Mouse (Mus musculus) lung, postnatal 36 days (tissue): ENCODE results near the gene Sort1.
"Not testable (repeated sequence)": the region's sequence is repeated elsewhere in the genome, so short reads cannot be mapped to it uniquely, and the experiment has no call there.

Source experiments
- DNase-seq: peaks from one replicate; pipeline ENCODE4 v3.0.0; 2022; ENCODE audit warnings: mixed read lengths

Gene Sort1

DNA sequence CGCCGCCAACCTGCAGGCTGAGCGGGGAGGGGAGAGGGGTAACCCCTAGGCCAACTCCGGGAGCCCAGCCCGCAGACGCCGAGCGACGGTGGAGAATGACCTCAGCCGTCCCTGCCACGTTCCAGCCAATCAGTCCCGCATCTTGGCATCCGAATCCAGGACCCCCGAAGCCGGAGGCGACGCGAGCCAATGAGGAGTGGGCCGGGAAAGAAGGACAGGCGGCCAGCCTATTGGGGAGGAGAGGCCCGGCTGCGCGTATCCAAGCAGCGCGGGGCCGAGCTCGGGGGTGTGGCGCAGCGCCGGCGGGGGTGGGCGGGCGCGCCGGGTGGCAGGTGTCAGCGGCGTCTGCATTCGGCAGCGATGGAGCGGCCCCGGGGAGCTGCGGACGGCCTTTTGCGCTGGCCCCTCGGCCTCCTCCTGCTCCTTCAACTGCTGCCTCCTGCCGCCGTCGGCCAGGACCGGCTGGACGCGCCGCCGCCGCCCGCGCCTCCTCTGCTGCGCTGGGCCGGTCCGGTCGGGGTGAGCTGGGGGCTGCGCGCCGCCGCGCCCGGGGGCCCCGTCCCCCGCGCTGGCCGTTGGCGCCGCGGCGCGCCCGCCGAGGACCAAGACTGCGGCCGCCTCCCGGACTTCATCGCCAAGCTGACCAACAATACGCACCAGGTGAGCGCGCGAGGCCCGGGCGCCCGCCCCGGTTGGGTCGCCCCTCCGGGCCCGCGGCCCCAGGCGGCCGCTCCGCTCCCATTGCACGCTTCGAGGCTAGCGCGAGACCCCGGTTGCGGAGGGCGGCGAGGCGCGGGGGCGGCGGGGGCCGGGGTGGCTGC, at the start of gene Sort1:
Gene Sort1 (plus strand): TSS at position 302 of the 821 bp plus-strand sequence.
- DNase-seq: peak; percentile 89

DNA sequence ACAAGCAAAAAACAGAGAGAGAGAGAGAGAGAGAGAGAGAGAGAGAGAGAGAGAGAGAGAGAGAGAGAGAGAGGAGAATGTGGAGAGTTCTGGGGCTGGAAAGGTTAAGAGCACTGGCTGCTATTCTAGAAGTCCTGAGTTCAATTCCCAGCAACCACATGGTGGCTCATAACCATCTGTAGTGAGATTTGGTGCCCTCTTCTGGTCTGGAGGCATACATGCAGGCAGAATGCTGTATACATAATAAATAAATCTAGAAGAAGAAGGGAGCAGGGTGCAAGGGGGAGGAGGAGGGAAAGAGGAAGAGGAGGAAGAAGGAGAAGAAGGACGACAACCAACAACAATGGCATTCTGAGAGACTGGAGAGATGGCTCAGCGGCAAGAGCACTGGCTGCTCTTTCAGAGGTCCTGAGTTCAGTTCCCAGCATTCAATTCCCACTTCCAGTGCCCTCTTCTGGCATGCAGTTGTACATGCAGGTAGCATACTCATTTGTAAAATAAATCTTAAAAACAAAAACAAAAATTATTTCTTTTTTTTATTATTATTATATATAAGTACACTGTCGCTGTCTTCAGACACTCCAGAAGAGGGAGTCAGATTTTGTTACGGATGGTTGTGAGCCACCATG, 46.3 kb upstream of the Sort1 start:
- DNase-seq: not testable (repeated sequence)

DNA sequence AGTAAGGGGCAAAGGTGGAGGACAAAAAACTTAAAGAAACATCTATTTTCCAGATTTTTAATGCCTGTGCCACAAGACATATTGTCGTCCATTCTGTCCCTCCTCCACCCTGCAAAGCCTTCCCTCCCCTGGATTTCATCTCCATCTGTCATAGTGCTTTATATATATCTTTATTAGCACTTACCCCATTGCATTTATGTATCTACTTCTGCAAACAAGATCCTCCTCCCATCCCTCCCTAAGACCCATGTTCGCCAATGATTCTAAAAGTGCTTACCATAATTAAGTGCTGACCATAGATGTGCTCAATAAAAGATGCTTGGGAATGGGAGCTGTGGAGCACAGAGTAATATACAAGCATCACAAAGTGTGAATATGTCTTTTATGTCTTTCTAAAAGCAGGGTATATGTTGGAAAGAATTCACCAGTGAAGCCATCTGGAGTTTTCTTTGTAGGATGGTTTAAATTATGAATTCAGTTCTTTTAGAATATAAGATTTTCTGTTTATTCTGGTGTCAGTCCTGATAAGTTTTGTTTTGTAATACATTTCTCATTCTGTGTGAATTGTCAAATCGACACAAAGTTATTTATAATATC, 42.5 kb upstream of the Sort1 start:
- DNase-seq: no peak

DNA sequence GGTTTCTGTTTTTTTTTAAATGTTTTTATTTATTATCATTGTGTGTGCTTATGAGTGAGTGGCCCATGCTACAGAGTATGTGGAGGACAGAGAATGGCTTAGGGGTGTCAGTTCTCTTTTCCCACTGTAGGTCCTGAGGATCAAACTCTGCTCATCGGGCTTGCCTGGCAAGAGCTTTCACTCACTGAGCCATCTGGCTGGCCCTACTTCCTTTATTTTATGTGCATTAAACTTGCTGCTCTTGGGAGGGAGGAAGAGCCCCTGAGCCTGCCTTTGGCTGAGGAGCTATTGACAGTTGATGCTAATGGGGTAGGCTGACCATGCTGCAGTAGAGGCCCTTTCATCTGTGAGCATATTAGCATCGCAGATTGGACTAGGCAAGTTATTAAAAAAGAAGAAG, 37.0 kb upstream of the Sort1 start:
- DNase-seq: no peak

DNA sequence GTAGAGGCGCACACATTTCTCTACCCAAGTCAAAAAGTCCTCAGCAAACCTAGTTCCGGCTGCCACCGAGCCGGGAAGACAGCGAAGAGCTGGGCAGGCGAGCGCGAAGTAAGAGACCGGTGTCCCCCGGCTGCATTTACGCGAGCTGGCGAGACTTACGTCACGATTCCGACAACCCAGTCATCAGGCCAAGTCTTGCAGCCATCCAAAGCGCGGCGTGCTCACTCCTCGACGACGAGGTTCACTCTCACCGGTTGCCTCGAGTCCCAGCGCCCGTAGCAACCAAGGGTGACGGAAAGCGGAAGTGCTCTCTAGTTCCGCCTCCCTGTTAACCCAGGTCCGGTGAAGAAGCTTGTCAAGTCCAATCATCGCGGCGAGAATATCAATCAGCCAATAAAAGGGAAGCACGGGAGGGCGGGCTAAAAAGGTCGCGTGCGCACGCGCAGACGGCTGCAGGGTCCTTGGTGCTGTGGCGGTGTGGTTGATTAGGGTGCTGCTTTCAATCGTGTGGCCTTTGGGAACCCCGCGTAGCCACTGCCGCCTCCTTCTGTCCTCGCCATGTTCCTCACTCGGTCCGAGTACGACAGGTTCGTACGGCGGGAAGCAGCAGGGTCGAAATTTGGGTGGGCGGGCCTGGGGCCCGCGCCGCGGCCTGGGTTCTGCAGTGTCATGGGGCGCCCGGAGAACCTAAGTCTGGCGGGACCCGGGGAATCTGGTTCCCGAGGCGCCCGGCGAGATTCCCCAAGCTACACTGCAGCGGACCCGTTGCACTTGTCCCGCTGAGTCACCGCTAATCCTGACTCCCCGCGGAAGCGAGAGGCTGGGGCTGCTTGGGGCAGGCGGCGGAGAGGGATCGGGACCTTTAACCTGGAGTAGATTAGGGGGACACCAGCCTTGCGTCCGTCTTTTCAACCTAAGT, 26.9 kb upstream of the Sort1 start, which contains the start of gene Psma5:
Gene Psma5 (plus strand): TSS at position 208 of the 919 bp plus-strand sequence.
- DNase-seq: peak; percentile 98

DNA sequence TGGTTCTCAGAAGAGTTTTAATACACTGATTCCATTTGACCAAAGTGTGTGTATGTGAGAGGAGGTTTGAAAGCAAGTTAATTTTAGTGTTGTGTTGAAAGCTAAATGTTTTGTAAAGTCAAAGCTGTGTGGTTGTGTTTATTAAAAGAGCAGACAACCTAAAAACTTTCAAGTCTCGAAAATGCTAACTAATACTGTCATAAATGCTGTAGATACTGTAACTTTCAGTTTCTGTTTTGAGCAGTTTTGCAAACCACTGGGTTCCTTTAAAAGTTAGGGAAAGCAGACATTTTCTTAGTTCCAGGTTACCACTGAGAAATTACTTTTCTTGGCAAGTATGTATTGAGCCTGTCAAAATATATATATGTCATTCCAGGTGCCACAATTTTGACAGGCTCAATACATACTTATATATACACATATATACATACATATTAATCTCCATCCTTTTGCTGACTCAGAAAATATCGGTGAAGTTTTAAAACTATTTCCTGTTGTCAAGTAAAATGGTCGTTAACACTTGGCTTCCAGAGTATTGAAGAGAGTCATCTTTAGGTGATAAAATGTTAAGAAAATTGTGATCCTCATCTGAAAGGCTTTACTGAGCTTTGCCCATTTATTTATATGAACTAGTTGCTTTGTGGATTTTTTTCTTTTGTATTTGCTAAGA, 25.9 kb upstream of the Sort1 start:
- DNase-seq: no peak

DNA sequence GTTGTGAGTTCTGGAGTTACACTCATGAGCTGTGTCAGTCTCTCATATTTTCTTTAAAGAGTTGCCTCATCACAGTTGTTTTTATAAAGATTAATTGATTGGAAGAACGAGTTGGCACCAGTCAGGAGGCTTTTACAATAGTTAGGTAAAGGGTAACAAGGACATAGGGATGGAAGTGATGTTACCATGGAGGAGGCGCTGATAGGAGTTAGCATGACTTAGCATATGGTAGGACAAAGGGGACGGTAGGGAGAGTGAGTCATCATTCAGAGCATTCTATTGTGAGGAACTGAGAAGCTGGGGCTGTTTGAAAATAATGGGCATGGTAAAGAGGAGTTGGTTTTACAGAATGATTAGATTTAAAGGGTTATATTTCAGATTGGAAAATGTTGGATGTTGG, 24.6 kb upstream of the Sort1 start:
- no peak for DNase-seq

DNA sequence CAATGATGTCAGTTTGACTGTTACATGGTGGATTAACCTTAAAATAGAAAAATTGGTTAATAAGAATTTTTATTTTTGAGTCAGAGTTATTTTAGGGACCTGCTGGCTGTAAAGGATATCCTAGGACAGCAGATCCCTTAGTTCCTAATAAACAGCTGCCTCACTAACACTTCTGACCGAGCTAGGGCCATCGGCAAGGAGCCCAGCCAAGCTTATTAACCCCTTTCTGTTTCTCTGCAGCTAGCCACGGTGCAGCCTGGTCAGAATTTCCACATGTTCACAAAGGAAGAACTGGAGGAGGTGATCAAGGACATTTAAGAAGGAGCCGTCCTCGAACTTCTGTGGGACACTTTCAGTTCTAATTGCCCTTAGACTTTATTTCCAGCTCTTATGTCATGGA, 4.4 kb upstream of the Sort1 start:
- not testable (repeated sequence) for DNase-seq

DNA sequence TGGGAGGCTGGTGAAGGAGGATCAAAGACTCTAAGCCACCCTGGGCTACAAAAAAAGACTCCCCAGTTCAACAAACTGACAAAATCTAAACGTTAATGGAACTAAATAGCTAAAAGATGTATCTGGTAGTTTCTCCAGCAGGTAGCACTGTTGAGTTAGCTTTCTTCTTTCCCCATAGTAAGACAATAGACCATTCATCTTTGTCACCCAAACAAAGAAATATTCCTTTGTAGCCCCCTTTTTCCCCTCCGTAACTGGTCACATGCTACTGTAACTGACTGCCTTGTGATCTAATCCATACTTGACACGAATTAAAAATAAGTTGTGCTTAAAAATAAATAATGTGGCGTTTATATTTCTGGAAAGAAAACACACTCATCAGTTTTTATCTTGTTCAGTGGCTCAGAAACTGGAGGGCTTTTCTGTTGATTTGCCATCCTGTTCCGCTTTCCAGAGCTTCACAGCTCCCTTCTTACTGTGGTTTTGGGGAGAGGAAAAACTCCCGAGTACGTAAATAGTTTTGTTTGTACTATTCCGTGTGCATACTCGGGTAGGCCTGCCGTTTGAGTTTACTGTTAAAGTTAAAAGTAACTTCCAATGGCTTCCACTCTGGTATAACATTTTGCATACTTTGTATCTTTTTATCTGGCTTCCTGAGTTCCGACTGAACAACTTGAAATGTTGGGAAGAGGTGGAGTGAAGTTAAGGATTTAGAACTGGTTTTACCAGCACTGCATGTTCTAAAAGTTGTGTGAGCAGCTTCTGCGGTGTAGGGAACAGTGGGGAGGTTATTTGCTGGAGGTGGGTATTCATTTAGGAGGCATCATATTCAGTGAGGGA, 1.3 kb upstream of the Sort1 start:
- DNase-seq: peak; percentile 86

DNA sequence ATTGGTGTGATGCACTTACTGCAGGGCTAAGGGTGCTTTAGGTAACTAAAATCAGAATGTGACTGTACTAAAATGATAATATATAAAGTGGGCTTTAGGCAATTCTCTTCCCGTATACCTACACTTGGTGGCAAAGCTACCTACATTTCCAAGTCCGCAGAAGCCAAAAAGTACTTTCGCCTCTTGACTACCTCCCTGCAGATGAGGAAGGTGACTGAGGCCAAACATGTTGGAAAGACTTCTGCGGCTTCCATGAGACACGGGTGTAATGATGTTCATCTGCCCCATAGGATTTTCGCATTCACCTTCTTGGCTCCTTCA, 681 bp upstream of the Sort1 start:
- DNase-seq: peak; percentile 15

DNA sequence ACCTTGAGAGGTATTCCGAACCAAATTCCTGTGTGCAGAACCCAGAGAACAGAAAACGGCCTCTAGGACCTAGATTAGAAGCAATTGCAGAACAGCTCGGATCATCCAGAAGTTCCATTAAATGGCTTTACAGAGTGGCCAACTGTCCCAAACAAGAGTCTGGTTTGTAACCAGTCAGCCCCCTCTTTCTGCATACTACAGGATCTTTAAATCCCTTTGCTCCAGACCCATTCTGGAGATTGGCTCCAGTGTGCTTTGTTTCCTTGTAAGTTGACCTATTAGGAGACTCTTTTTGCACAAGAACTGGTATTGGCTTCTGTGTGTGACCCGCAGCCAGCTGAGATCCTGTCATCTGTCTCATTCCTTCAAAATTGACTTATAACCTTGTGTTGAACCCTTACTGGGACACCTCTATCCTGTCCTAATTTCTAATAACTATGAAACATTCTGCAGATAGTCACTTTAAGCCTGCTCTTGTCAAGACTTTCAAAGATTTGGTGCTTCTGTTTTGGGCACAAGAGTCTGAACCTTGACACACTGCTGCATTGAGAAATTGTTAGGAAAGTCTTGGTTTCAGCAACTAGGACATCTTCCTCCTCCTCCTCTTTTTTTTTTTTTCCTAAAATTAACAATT, 1.3 kb downstream of the Sort1 start:
- peak; percentile 50 for DNase-seq

DNA sequence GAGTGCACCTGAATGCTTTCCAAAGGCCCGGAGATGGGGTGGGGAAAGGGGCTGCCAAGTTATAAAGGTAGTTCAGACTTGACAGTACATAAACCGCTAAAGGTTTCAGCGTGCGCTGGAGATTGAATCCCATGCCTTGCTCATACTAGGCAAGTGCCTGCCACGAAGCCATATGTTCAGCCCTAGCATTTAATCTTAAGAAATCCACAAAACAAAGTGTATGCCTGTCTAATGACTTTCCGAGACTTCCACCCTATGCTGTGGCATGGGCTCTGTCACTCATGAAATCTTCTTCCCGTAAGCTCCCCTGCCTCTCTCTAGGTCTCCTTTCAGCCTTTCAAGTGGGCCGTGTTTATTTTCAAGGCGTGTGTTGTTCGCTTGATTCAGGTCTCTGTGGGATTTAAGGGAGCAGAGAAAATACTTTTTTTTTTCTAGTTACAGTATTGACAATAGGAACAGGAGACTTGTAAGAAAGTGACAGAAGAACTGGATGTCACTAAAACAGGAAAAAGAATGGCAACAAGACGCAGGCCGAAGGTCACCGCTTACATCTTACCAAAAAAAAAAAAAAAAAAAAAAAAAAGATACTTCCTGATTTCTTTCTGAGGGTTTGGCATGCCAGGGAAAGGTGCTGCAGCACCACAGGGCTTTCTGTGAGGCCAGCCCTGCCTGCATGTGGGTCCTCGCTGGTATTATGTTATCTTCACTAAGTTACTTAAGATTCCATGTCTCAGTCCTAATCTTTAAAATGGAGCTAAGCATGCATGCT, 3.0 kb downstream of the Sort1 start:
- DNase-seq: peak; percentile 17

DNA sequence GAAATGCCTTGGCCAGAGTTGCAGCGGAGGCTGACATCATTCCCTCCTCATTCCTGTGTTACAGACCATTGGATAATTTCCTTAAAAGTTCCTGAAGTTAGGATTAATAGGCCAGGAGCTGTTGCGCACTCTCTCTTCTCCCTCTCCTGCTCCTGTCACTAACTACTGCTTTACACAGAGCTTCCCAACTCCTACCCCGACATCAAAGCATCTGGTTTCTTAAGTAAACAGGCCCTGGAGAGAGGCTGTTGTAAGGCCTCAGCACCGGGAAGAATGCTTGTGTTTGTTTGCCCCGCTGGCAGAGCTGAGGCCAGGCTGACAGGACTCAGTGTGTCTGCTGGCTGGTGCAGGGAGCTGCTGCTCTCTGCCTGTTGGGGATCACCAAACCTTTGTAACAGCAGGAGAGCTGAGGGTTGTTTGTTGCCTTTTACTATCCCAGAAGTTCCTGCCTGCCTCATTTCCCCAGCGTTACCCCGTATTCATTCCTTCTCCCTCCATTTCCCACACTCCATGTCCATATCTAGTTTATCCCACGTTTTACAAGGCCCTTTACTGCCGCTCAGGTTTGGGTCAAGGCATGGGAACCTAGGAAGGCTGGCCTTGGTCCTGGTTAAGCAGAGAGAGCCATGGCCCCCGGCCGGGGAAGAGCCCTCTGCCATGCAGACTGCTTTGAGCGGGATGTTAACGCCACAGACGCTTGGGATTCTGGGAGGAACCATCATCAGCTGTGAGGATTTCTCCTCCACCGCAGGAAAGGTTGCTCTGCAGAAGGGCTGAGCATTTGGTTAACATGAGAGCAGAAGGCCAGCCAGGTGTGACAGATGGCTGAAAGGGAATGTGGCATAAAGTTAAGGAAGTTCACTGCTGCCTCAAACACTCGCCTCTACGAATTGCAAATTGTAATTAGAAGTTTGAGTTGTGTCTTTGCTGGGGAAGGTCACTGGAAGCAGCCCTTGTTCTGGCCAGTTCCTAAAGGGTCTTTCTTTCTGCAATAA, 4.2 kb downstream of the Sort1 start:
- DNase-seq: peak; percentile 84

DNA sequence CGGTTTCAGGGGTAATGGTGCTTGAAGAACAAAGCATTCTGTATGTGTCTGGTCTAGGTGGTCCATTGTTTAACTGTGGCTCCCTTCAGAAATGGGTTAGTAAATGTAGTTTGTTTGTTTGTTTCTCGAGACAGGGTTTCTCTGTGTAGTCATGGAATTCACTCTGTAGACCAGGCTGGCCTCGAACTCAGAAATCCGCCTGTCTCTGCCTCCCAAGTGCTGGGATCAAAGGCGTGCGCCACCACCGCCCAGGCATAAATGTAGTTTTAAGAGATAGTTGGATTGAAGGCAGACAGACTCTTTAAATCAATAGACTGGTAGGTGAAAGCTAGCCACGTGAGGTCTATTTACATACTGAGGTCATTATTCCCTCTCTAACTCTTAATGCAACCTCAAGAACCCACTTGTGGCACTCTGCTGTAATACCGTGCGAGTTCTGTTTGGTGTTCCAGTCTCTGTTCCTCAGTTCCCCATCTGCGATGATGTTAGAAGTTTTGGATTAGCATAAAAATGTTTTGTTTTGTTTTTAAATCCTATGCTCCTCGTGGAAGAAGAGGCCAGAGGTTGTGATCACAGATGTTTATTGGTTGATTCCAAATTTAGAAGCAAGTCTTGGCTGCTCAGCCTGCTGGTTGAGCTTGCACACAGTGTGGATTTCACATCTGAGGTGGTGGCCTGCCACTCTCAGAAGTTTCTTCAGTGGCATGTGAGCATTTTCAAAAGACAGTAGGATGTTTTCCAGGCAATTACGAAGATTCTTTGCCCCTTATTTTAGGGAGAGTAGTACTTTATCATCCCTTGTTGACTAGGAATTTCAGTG, 5.6 kb downstream of the Sort1 start:
- DNase-seq: peak; percentile 84

DNA sequence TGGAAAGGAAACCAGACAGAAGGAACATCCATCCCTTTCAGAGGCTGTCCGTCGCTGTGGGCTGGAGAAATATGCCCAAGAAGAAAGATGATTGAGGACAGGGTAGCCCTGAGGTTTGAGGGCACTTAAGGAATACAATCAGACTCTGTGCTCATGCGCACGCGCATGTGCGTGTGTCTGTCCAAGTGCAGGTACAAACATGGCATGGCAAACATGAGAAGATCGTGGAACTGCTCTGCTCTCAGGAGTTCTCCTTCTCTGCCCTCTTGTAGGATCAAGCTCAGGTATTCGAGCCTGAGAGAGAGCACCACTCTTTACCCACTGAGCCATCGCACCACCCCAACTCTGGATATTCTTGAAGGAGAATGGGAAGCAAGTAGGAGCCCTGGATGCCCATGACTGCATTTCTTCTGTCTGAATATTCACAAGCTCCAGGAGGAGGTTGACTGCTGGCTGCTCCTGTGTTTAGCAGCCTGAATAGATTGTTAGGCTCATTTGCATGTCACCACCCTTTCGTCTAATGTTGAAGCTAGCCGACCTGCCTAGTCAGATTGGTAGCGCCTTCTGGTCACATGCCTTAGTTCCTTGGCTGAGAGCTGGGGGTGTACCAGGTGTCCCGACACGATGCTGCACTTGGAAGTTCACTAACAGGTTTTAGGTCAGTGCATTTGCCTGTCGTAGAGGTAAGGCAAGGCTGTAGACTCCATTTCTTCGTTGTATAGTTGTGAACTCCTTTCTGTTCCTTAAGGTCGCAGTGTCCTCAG, 7.3 kb downstream of the Sort1 start:
- DNase-seq: peak; percentile 67

DNA sequence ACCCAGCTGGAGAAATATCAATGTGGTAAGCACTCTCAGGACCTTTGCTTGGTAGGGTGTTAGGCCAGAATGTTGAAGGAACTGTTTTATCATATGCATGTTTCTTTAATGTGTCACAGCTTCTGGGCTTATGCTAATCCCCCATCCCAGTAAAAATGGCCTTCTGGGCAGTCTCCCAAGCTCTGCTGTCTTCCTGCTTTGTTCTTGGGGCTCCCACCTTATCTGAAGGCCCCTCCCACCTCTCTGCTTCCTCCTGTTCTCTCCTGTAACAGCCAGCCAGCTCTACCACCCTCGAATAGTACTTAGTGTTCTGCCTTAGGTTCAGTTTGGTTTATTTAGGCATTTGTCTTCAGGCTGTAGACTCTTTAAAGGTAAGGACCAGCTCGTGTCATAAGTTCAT, 10.5 kb downstream of the Sort1 start:
- DNase-seq: peak; percentile 71
